Mouse (Mus musculus): ENCODE measurements at regions not wholly inside any gene's neighbourhood (a gene's known extent, or its start where the extent isn't known, plus 50 kb on each side); places are given as distances from the start of the nearest gene placed in this dataset.

GRCm38 (mm10) chr5:119739386-119739785 lies 68.9 kb downstream of the Tbx3 start:
- in situ Hi-C loops (cut with MboI, MseI): no loop called here

GRCm38 (mm10) chr5:119741116-119741515 lies 70.6 kb downstream of the Tbx3 start:
- in situ Hi-C loops (cut with MboI, MseI): loop anchor here (10.0 kb wide), 1 partner anchor 354 kb away; no protein-coding TSS in a partner anchor

GRCm38 (mm10) chr5:119743733-119744132 lies 73.3 kb downstream of the Tbx3 start:
- in situ Hi-C loops (cut with MboI, MseI): loop anchor here (10.0 kb wide), 1 partner anchor 351 kb away; no protein-coding TSS in a partner anchor

- in situ Hi-C loops (cut with MboI, MseI): loop anchor here (10.0 kb wide), 1 partner anchor 348 kb away; no protein-coding TSS in a partner anchor
These were observed 76.6 kb downstream of the Tbx3 start for GRCm38 (mm10) chr5:119747038-119747437.

- in situ Hi-C loops (cut with MboI, MseI): loop anchor here (10.0 kb wide), 1 partner anchor 346 kb away; no protein-coding TSS in a partner anchor
These were observed 78.2 kb downstream of the Tbx3 start for GRCm38 (mm10) chr5:119748667-119749066.

GRCm38 (mm10) chr5:119749153-119749552 lies 78.7 kb downstream of the Tbx3 start:
- in situ Hi-C loops (cut with MboI, MseI): loop anchor here (10.0 kb wide), 1 partner anchor 346 kb away; no protein-coding TSS in a partner anchor

- in situ Hi-C loops (cut with MboI, MseI): no loop called here
These were observed 76.7 kb upstream of the Tbx5 start for GRCm38 (mm10) chr5:119755782-119756181.

GRCm38 (mm10) chr5:119758880-119759279 lies 73.6 kb upstream of the Tbx5 start:
- in situ Hi-C loops (cut with MboI, MseI): no loop called here

- in situ Hi-C loops (cut with MboI, MseI): no loop called here
These were observed 70.4 kb upstream of the Tbx5 start for GRCm38 (mm10) chr5:119762102-119762501.

GRCm38 (mm10) chr5:119763337-119763736 lies 69.1 kb upstream of the Tbx5 start:
- in situ Hi-C loops (cut with MboI, MseI): no loop called here

- in situ Hi-C loops (cut with MboI, MseI): no loop called here
These were observed 66.1 kb upstream of the Tbx5 start for GRCm38 (mm10) chr5:119766372-119766771.

- in situ Hi-C loops (cut with MboI, MseI): loop anchor here (10.0 kb wide), 1 partner anchor 824 kb away; no protein-coding TSS in a partner anchor
These were observed 61.5 kb upstream of the Tbx5 start for GRCm38 (mm10) chr5:119770951-119771350.

- in situ Hi-C loops (cut with MboI, MseI): loop anchor here (10.0 kb wide), 1 partner anchor 819 kb away; no protein-coding TSS in a partner anchor
These were observed 56.2 kb upstream of the Tbx5 start for GRCm38 (mm10) chr5:119776106-119776887.

- in situ Hi-C loops (cut with MboI, MseI): loop anchor here (10.0 kb wide), 1 partner anchor 817 kb away; no protein-coding TSS in a partner anchor
These were observed 54.6 kb upstream of the Tbx5 start for GRCm38 (mm10) chr5:119777836-119778235.

GRCm38 (mm10) chr5:119781375-119781774 lies 51.1 kb upstream of the Tbx5 start:
- in situ Hi-C loops (cut with MboI, MseI): loop anchor here (5.0 kb wide), 1 partner anchor 311 kb away; no protein-coding TSS in a partner anchor
